29 mouse cellular contexts compared by ENCODE assay signal in the genomic region with DNA sequence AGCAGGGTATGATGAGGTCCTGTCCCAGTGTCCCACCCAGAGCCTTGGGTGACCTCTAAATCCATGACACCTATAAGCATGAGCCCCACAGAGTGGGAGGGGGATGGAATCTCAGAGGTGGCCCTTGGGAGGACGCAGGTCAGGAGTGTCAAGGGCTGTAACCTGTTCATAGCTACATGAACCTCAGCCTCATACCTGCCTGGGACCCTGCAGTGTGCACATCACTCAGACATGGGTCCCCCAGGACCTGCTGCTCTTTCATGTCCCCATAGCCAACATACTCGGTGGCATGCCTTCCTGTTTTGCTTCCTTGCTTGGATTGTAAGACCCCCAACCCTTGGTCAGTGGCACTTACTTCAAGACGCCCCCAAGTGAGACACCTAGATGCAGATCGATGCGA.
DNase-seq lines count a peak whose midpoint lies in the region; ATAC-seq and TF ChIP-seq lines count a peak whose summit lies in the region.
"Had no signal": no experiment of that assay in that cellular context is flagged by ENCODE, and none has a peak within 500 bp of the region (broad histone marks: within the 10 kb centered on the region; RNA-seq: fewer than 3 reads in every experiment).

No protein-coding gene starts in this region.

- no peak for DNase-seq in heart, embryonic 10.5 days (ENCODE audit: low spot score)
- DNase-seq in kidney, postnatal 0 days (ENCODE audit: low spot score), result no peak
- DNase-seq in kidney, postnatal 4 days, result no peak
- no peak for DNase-seq in embryonic facial prominence, embryonic 10.5 days (ENCODE audit: low spot score)
- DNase-seq in right cerebral cortex, postnatal 36 days (ENCODE audit: low spot score in 2 of 2), result no peak
- DNase-seq: adrenal gland, adult 2 months; adrenal gland, postnatal 10 days; adrenal gland, postnatal 25 days; B cell, adult 2 months; cerebellum, adult 11 months; cerebellum, adult 18-20 months; cerebellum, adult 8-10 months; cerebellum, adult 9-11 months; cerebellum, postnatal 14 days; cerebellum, postnatal 36 days; embryo, embryonic 11 days had no signal

- no peak overlapping the region for H3K27ac ChIP-seq in heart, embryonic 12.5 days (ENCODE audit: poor library complexity, severe bottlenecking)
- no peak overlapping the region for H3K27ac ChIP-seq in heart, embryonic 10.5 days
- no peak overlapping the region for H3K27ac ChIP-seq in kidney, postnatal 0 days
- 0 out of 2 replicates have a peak overlapping the region, but pooled peaks have one; percentile 37 for H3K27ac ChIP-seq in embryonic facial prominence, embryonic 10.5 days (replicated peaks)
- H3K27ac ChIP-seq: embryonic facial prominence, embryonic 15.5 days; forebrain, embryonic 10.5 days; forebrain, embryonic 12.5 days had no signal

- no peak overlapping the region for H3K4me2 ChIP-seq in heart, embryonic 12.5 days
- no peak overlapping the region for H3K4me2 ChIP-seq in kidney, postnatal 0 days (ENCODE audit: low read length)
- H3K4me2 ChIP-seq: embryonic facial prominence, embryonic 12.5 days; embryonic facial prominence, embryonic 15.5 days; forebrain, embryonic 12.5 days had no signal

- TF ChIP-seq CTCF in kidney, postnatal 0 days (IDR thresholded peaks at IDR 0.05; ENCODE audit: low read depth), result no peak

- peaks cover 4% of the 10 kb centered on the region; the same call in 1 of the 2 replicates for H3K4me1 ChIP-seq in heart, embryonic 12.5 days (replicated peaks)
- H3K4me1 ChIP-seq in heart, embryonic 10.5 days, result peaks cover 9% of the 10 kb centered on the region
- H3K4me1 ChIP-seq in kidney, postnatal 0 days (replicated peaks; ENCODE audit: insufficient read depth, low read length), result 0 out of 2 replicates have a peak, but pooled peaks cover 6% of the 10 kb centered on the region
- peaks cover 10% of the 10 kb centered on the region; the same call in 1 of the 2 replicates for H3K4me1 ChIP-seq in megakaryocyte, embryonic 14.5 days
- H3K4me1 ChIP-seq in embryonic facial prominence, embryonic 10.5 days, result peaks cover 12% of the 10 kb centered on the region

- no peak overlapping the region for H3K4me3 ChIP-seq in heart, embryonic 12.5 days
- H3K4me3 ChIP-seq in heart, embryonic 10.5 days, result no peak overlapping the region
- H3K4me3 ChIP-seq in kidney, postnatal 0 days (replicated peaks; ENCODE audit: low read depth, low read length), result no peak overlapping the region
- H3K4me3 ChIP-seq in megakaryocyte, embryonic 14.5 days (replicated peaks), result peak overlapping the region; percentile 10
- H3K4me3 ChIP-seq in embryonic facial prominence, embryonic 10.5 days, result no peak overlapping the region
- H3K4me3 ChIP-seq: embryonic facial prominence, embryonic 12.5 days; embryonic facial prominence, embryonic 15.5 days; erythroblast, embryonic 14.5 days; forebrain, embryonic 10.5 days; forebrain, embryonic 12.5 days had no signal

- no peaks in the 10 kb centered on the region for H3K36me3 ChIP-seq in heart, embryonic 12.5 days
- no peaks in the 10 kb centered on the region for H3K36me3 ChIP-seq in heart, embryonic 10.5 days
- H3K36me3 ChIP-seq in kidney, postnatal 0 days (ENCODE audit: insufficient read depth, low read length), result no peaks in the 10 kb centered on the region
- H3K36me3 ChIP-seq in megakaryocyte, embryonic 14.5 days (replicated peaks; ENCODE audit: low read length), result peaks cover 3% of the 10 kb centered on the region
- no peaks in the 10 kb centered on the region for H3K36me3 ChIP-seq in embryonic facial prominence, embryonic 10.5 days (replicated peaks)
- H3K36me3 ChIP-seq: embryonic facial prominence, embryonic 12.5 days; embryonic facial prominence, embryonic 15.5 days; forebrain, embryonic 10.5 days; forebrain, embryonic 12.5 days; G1E had no signal

- no peaks in the 10 kb centered on the region for H3K27me3 ChIP-seq in heart, embryonic 12.5 days (replicated peaks)
- no peaks in the 10 kb centered on the region for H3K27me3 ChIP-seq in heart, embryonic 10.5 days (ENCODE audit: insufficient read depth, poor library complexity, severe bottlenecking)
- no peaks in the 10 kb centered on the region for H3K27me3 ChIP-seq in kidney, postnatal 0 days (ENCODE audit: insufficient read depth, low read length)
- peaks cover 43% of the 10 kb centered on the region for H3K27me3 ChIP-seq in megakaryocyte, embryonic 14.5 days (replicated peaks)
- no peaks in the 10 kb centered on the region for H3K27me3 ChIP-seq in embryonic facial prominence, embryonic 10.5 days (replicated peaks; ENCODE audit: low read depth, poor library complexity, severe bottlenecking)
- H3K27me3 ChIP-seq: CH12.LX; embryonic facial prominence, embryonic 12.5 days; embryonic facial prominence, embryonic 15.5 days; forebrain, embryonic 12.5 days had no signal

- WGBS in heart, embryonic 12.5 days, result 87% methylated on average over 5 of the region's 5 CpGs
- WGBS in heart, embryonic 10.5 days, result 84% methylated on average over 5 of the region's 5 CpGs
- 94% methylated on average over 5 of the region's 5 CpGs for WGBS in kidney, postnatal 0 days
- 89% methylated on average over 5 of the region's 5 CpGs for WGBS in embryonic facial prominence, embryonic 10.5 days

- no peak overlapping the region for H3K9ac ChIP-seq in heart, embryonic 12.5 days
- H3K9ac ChIP-seq in kidney, postnatal 0 days (ENCODE audit: low read depth, low read length), result no peak overlapping the region
- H3K9ac ChIP-seq: embryonic facial prominence, embryonic 12.5 days; embryonic facial prominence, embryonic 15.5 days; forebrain, embryonic 12.5 days had no signal

- H3K9me3 ChIP-seq in heart, embryonic 12.5 days (replicated peaks), result no peaks in the 10 kb centered on the region
- H3K9me3 ChIP-seq in heart, embryonic 10.5 days, result no peaks in the 10 kb centered on the region
- H3K9me3 ChIP-seq in kidney, postnatal 0 days (replicated peaks; ENCODE audit: low read length), result no peaks in the 10 kb centered on the region
- H3K9me3 ChIP-seq in megakaryocyte, embryonic 14.5 days, result peaks cover 36% of the 10 kb centered on the region
- no peaks in the 10 kb centered on the region for H3K9me3 ChIP-seq in embryonic facial prominence, embryonic 10.5 days
- H3K9me3 ChIP-seq: embryonic facial prominence, embryonic 12.5 days; embryonic facial prominence, embryonic 15.5 days; G1E had no signal

- peak; percentile 68; the same call in 1 of the 2 replicates for ATAC-seq in heart, embryonic 12.5 days (ENCODE audit: insufficient number of reproducible peaks, low FRiP score)
- 0 out of 2 replicates have a peak, but pooled peaks have one; percentile 33 for ATAC-seq in kidney, postnatal 0 days (replicated peaks; ENCODE audit: low FRiP score, low read depth)
- ATAC-seq in megakaryocyte, adult 5-6 weeks (ENCODE audit: poor library complexity, severe bottlenecking), result no peak
- ATAC-seq: CD4-positive, CD25-positive, alpha-beta regulatory T cell, adult 4 months; forebrain, embryonic 14.5 days; forebrain, embryonic 16.5 days had no signal
